Mouse (Mus musculus) lung, embryonic 16.5 days (tissue): ENCODE measurements around the gene Ss18l1. TPM values are rescaled to one million over a fixed set of nuclear protein-coding genes. Genes with fewer than 3 reads are reported as not detected.

Experiments used
- ATAC-seq: fragments of 200-750 bp; cut with Nextera tagmentation; 2 replicates; pipeline ENCODE4 v1.8.0; 2017; ENCODE audit warnings: low read depth, mild to moderate bottlenecking, moderate library complexity
- H3K27ac ChIP-seq: fragments of 300-500 bp; sonication (generic); 2 replicates; pipeline ENCODE4 v1.5.1; 2014; ENCODE audit warnings: mild to moderate bottlenecking, control low read depth, low read length
- H3K27me3 ChIP-seq: fragments of 300-500 bp; sonication (generic); 2 replicates; pipeline ENCODE4 v1.6.1; 2014; ENCODE audit warnings: low read depth, low read length, mixed read lengths; ENCODE audit not compliant: control insufficient read depth, insufficient read depth
- H3K36me3 ChIP-seq: fragments of 300-500 bp; sonication (generic); 2 replicates; pipeline ENCODE4 v1.6.1; 2014; ENCODE audit warnings: low read length; ENCODE audit not compliant: control insufficient read depth, insufficient read depth
- H3K4me1 ChIP-seq: fragments of 300-500 bp; sonication (generic); replicated peaks from 2 replicates; pipeline ENCODE4 v1.6.1; 2014; ENCODE audit warnings: low read length, mixed read lengths; ENCODE audit not compliant: control insufficient read depth, insufficient read depth
- H3K4me2 ChIP-seq: fragments of 300-500 bp; sonication (generic); 2 replicates; pipeline ENCODE4 v1.6.1; 2014; ENCODE audit warnings: low read depth, low read length, control low read depth
- H3K4me3 ChIP-seq: fragments of 300-500 bp; sonication (generic); 2 replicates; pipeline ENCODE4 v1.5.1; 2014; ENCODE audit warnings: mild to moderate bottlenecking, low read length, control low read depth
- H3K9ac ChIP-seq: fragments of 300-500 bp; sonication (generic); 2 replicates; pipeline ENCODE4 v1.6.1; 2014; ENCODE audit warnings: low read length, control low read depth
- H3K9me3 ChIP-seq: fragments of 300-500 bp; sonication (generic); 2 replicates; pipeline ENCODE4 v1.6.1; 2016; ENCODE audit warnings: low read length; ENCODE audit not compliant: control insufficient read depth
- WGBS: fragments of 180-500 bp; shearing (Covaris S2); extraction: QIAGEN DNeasy Blood & Tissue Kit; methylation state at CpG from one replicate; pipeline ENCODE4 v1.1.7; 2014; 5-methylcytosine and 5-hydroxymethylcytosine counted together
- polyA plus RNA-seq: library from polyadenylated mRNA; unstranded; fragments of >200 nt; fragmentation: Nextera tagmentation; extraction: Ambion mirVana; gene quantifications from 2 replicates; pipeline ENCODE4 v1.2.1, GENCODE M21; 2015

The Ss18l1 gene
- polyA plus RNA-seq, 1 experiment from 2014 or later: 4.0 TPM

GRCm38 (mm10) chr2:180095711-180096110, 53.4 kb downstream of the Ss18l1 start:
- Histone ChIP-seq H3K4me1 (no peaks in the 10 kb centered on the region), H3K36me3 (no peaks in the 10 kb centered on the region), H3K27ac (no peak overlapping the region), H3K9ac (no peak overlapping the region), H3K27me3 (peaks cover 21% of the 10 kb centered on the region), H3K9me3 (no peaks in the 10 kb centered on the region), H3K4me2 (no peak overlapping the region), H3K4me3 (no peak overlapping the region)
- 29% methylated on average over 5 of the region's 5 CpGs for WGBS
- peak; percentile 45; the same call in 1 of the 2 replicates for ATAC-seq

GRCm38 (mm10) chr2:180097585-180097984, 55.3 kb downstream of the Ss18l1 start:
- H3K4me2 ChIP-seq: no peak overlapping the region
- H3K27me3 ChIP-seq: peaks cover 40% of the 10 kb centered on the region
- H3K9ac ChIP-seq: no peak overlapping the region
- no peaks in the 10 kb centered on the region for H3K9me3 ChIP-seq
- H3K36me3 ChIP-seq: no peaks in the 10 kb centered on the region
- ATAC-seq: no peak
- 28% methylated on average over 3 of the region's 3 CpGs for WGBS
- H3K4me1 ChIP-seq: no peaks in the 10 kb centered on the region
- no peak overlapping the region for H3K27ac ChIP-seq
- H3K4me3 ChIP-seq: no peak overlapping the region

GRCm38 (mm10) chr2:180098167-180098566, 55.9 kb downstream of the Ss18l1 start:
- Histone ChIP-seq H3K4me2 (no peak overlapping the region), H3K36me3 (no peaks in the 10 kb centered on the region), H3K27ac (no peak overlapping the region), H3K9me3 (no peaks in the 10 kb centered on the region), H3K4me3 (no peak overlapping the region), H3K4me1 (no peaks in the 10 kb centered on the region; the same call in 1 of the 2 replicates), H3K9ac (no peak overlapping the region), H3K27me3 (peaks cover 45% of the 10 kb centered on the region)
- 42% methylated on average over 5 of the region's 5 CpGs for WGBS
- ATAC-seq: no peak

GRCm38 (mm10) chr2:180099529-180099928, 57.2 kb downstream of the Ss18l1 start:
- Histone ChIP-seq H3K9ac (no peak overlapping the region), H3K4me1 (peaks cover 10% of the 10 kb centered on the region), H3K27me3 (peaks cover 57% of the 10 kb centered on the region), H3K36me3 (no peaks in the 10 kb centered on the region), H3K9me3 (no peaks in the 10 kb centered on the region), H3K4me2 (no peak overlapping the region), H3K4me3 (no peak overlapping the region), H3K27ac (no peak overlapping the region)
- ATAC-seq: no peak
- WGBS: 2% methylated on average over 15 of the region's 15 CpGs

GRCm38 (mm10) chr2:180103151-180103977, 61.1 kb downstream of the Ss18l1 start:
- Histone ChIP-seq H3K9me3 (no peaks in the 10 kb centered on the region), H3K36me3 (no peaks in the 10 kb centered on the region), H3K4me2 (peak overlapping the region; percentile 98), H3K4me3 (peak overlapping the region; percentile 58), H3K27me3 (peaks cover 69% of the 10 kb centered on the region), H3K27ac (no peak overlapping the region), H3K4me1 (peaks cover 11% of the 10 kb centered on the region), H3K9ac (no peak overlapping the region)
- 2% methylated on average over 56 of the region's 57 CpGs for WGBS
- no peak for ATAC-seq

GRCm38 (mm10) chr2:180103978-180104658, 61.8 kb downstream of the Ss18l1 start, which contains the start of gene Hrh3:
TSS of gene Hrh3 (minus strand) at chr2:180104488.
- ATAC-seq: peak; percentile 95
- Histone ChIP-seq H3K4me3 (peak within 1 kb of the TSS; percentile 58), H3K9ac (no peak within 1 kb of the TSS), H3K4me1 (peaks cover 11% of the 10 kb centered on the region), H3K27me3 (peaks cover 64% of the 10 kb centered on the region), H3K36me3 (no peaks in the 10 kb centered on the region), H3K9me3 (no peaks in the 10 kb centered on the region), H3K27ac (no peak within 1 kb of the TSS), H3K4me2 (peak within 1 kb of the TSS; percentile 98)
- WGBS: under 1% methylated on average over 60 of the region's 87 CpGs

GRCm38 (mm10) chr2:180104659-180105377, 62.5 kb downstream of the Ss18l1 start:
- Histone ChIP-seq H3K4me1 (peaks cover 11% of the 10 kb centered on the region), H3K4me3 (peak overlapping the region; percentile 58), H3K4me2 (peak overlapping the region; percentile 98), H3K36me3 (no peaks in the 10 kb centered on the region), H3K27me3 (peaks cover 58% of the 10 kb centered on the region), H3K9me3 (no peaks in the 10 kb centered on the region), H3K9ac (no peak overlapping the region), H3K27ac (no peak overlapping the region)
- WGBS: 9% methylated on average over 24 of the region's 24 CpGs
- ATAC-seq: 0 out of 2 replicates have a peak, but pooled peaks have one; percentile 4

- Histone ChIP-seq H3K27me3 (peaks cover 51% of the 10 kb centered on the region), H3K4me2 (no peak overlapping the region), H3K9ac (no peak overlapping the region), H3K36me3 (no peaks in the 10 kb centered on the region), H3K4me1 (peaks cover 11% of the 10 kb centered on the region), H3K9me3 (no peaks in the 10 kb centered on the region), H3K4me3 (no peak overlapping the region), H3K27ac (no peak overlapping the region)
- WGBS: 31% methylated on average over 8 of the region's 8 CpGs
- ATAC-seq: no peak
Measured at GRCm38 (mm10) chr2:180105441-180106190, 63.3 kb downstream of the Ss18l1 start.
